Mouse (Mus musculus) megakaryocyte, embryonic 14.5 days (primary cell): Measurements from ENCODE around the gene Cryge.

Source experiments
- FLI1 ChIP-seq: IDR thresholded peaks from 2 replicates; pipeline ENCODE4 v1.6.1; 2012; ENCODE audit warnings: low read length, inconsistent platforms, mixed read lengths
- GATA1 ChIP-seq: IDR thresholded peaks from 3 replicates; pipeline ENCODE4 v1.6.1; 2012; ENCODE audit warnings: mixed read lengths, low read length, inconsistent platforms, borderline replicate concordance

DNA sequence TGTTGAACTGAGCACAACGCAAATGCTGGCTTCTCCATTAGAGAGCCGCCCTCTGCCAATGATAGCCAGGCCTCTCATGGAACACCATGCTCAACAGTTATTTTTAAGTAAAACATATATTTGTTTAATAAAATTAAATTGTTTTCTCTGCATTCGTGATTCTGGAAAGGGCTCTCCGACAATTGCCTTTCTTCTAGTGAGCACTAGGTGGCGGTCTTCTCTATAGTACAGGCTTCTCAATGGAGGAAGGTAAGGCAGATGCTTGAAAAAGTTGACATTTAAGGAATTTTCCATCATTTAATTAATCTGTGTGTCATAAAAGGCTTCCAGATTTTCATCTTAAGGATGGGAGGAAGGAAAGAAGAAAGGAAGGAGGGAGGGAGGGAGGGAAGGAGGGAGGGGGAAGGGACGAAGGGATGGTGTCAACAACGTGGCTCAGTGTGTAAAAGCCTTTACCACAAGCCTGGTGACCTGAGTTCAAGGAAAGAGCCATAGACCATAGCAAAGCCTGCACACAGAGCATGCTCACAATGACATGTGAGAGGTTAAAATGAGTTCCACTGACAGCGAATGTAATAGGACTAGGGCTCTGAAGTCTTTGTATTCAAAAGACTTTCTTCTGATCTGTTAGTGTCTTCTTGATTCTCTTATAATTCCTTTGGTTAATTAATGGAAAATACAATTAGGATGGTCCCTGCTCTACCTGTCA is 4.4 kb downstream of the Cryge start:
- TF ChIP-seq GATA1 (no peak), FLI1 (no peak)
